ENCODE assay signal across 8 mouse cellular contexts in the genomic region with DNA sequence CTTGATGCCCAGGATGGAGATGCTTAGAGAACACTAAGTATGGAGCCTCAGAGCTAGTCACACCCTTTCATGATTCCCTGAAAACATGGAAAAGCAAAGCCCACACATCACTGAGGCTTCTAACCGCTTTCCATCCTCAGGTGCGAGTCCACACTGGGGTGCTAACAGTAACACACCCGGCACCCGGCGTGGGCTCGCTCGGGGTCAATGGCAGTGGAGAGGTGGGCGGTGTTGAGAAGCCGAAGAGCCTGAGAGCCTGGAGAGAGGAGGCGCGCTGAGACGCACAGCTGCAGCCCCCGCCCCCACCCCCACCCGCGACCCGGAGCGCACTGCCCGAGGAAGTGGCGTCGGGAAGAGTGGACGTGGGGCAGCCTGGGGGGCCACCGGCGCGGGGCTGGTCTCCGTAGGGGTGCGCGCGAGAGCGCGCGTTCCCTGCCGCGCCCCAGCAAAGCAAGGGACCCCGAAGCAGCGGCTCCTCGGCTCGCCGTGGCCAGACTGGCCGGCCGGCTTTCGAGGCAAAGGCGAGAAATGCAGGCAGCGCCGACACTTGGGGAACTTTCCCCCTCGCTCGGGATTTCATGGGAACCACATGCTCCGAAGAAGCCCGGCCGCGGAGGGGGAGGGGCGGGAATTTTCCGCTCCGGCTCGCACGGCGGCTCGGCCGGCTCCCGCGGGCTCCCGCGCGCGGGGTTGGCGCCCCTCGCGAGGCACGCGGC.
DNase-seq lines count a peak whose midpoint lies in the region; ATAC-seq lines count a peak whose summit lies in the region.

No protein-coding gene starts in this region.

- H3K27ac ChIP-seq in intestine, embryonic 15.5 days = peak overlapping the region; percentile 70
- H3K27ac ChIP-seq in liver, embryonic 13.5 days = no peak overlapping the region
- peak overlapping the region; percentile 97 for H3K27ac ChIP-seq in neural tube, embryonic 14.5 days (ENCODE audit: low read depth, low read length)

- H3K4me2 ChIP-seq in intestine, embryonic 15.5 days (replicated peaks) = peak overlapping the region; percentile 97
- H3K4me2 ChIP-seq in liver, embryonic 13.5 days = peak overlapping the region; percentile 76
- peak overlapping the region; percentile 69 for H3K4me2 ChIP-seq in neural tube, embryonic 14.5 days (ENCODE audit: low read depth, low read length)

- H3K36me3 ChIP-seq in intestine, embryonic 15.5 days = no peaks in the 10 kb centered on the region
- H3K36me3 ChIP-seq in liver, embryonic 13.5 days = no peaks in the 10 kb centered on the region
- H3K36me3 ChIP-seq in neural tube, embryonic 14.5 days (ENCODE audit: control insufficient read depth, insufficient read depth, low read length) = no peaks in the 10 kb centered on the region

- peak overlapping the region; percentile 58 for H3K9ac ChIP-seq in intestine, embryonic 15.5 days
- no peak overlapping the region for H3K9ac ChIP-seq in liver, embryonic 13.5 days
- peak overlapping the region; percentile 92 for H3K9ac ChIP-seq in neural tube, embryonic 14.5 days (replicated peaks; ENCODE audit: low read depth, low read length)

- peaks cover 38% of the 10 kb centered on the region for H3K27me3 ChIP-seq in intestine, embryonic 15.5 days (replicated peaks)
- peaks cover 84% of the 10 kb centered on the region for H3K27me3 ChIP-seq in liver, embryonic 13.5 days
- peaks cover 3% of the 10 kb centered on the region for H3K27me3 ChIP-seq in neural tube, embryonic 14.5 days (ENCODE audit: control insufficient read depth, insufficient read depth, low read length)

- no peaks in the 10 kb centered on the region for H3K9me3 ChIP-seq in intestine, embryonic 15.5 days
- H3K9me3 ChIP-seq in liver, embryonic 13.5 days (replicated peaks) = no peaks in the 10 kb centered on the region
- H3K9me3 ChIP-seq in neural tube, embryonic 14.5 days (ENCODE audit: control insufficient read depth, low read length) = no peaks in the 10 kb centered on the region

- WGBS in intestine, embryonic 15.5 days = under 1% methylated on average over 69 of the region's 69 CpGs
- WGBS in liver, embryonic 13.5 days (ENCODE audit: insufficient replicate concordance) = under 1% methylated on average over 64 of the region's 69 CpGs
- WGBS in neural tube, embryonic 14.5 days = under 1% methylated on average over 64 of the region's 69 CpGs

- DNase-seq in layer of hippocampus, postnatal 10 days (ENCODE audit: low spot score in 2 of 2) = peak; percentile 65 to 72
- no peak for DNase-seq in layer of hippocampus, adult 9-11 months
- peak; percentile 85 to 87 for DNase-seq in cerebellum, postnatal 10 days
- DNase-seq in gastrocnemius, adult 18-20 months (ENCODE audit: low spot score) = peak; percentile 27
- DNase-seq in liver, embryonic 13.5 days = no peak

- ATAC-seq in intestine, embryonic 15.5 days = peak; percentile 19; the same call in 1 of the 2 replicates
- no peak for ATAC-seq in liver, embryonic 13.5 days (ENCODE audit: low read depth)
- peak; percentile 23; the same call in 1 of the 2 replicates for ATAC-seq in neural tube, embryonic 14.5 days (ENCODE audit: low read depth)
- ATAC-seq in megakaryocyte-erythroid progenitor cell, adult 5-6 weeks (replicated peaks; ENCODE audit: low FRiP score, low TSS enrichment, poor library complexity, severe bottlenecking) = no peak

- H3K4me3 ChIP-seq in intestine, embryonic 15.5 days (replicated peaks) = peak overlapping the region; percentile 60
- H3K4me3 ChIP-seq in liver, embryonic 13.5 days (replicated peaks) = peak overlapping the region; percentile 60
- H3K4me3 ChIP-seq in neural tube, embryonic 14.5 days (ENCODE audit: low read depth, low read length) = peak overlapping the region; percentile 64

- peaks cover 9% of the 10 kb centered on the region for H3K4me1 ChIP-seq in intestine, embryonic 15.5 days (replicated peaks)
- H3K4me1 ChIP-seq in liver, embryonic 13.5 days (replicated peaks) = peaks cover 16% of the 10 kb centered on the region
- peaks cover 22% of the 10 kb centered on the region for H3K4me1 ChIP-seq in neural tube, embryonic 14.5 days (ENCODE audit: control insufficient read depth, insufficient read depth, low read length)

Comparison
In these comparisons a context has a peak if more than half of its experiments do, and no peak if none do; other contexts are left out.
1. DNase-seq: peak in layer of hippocampus, postnatal 10 days (2 of 2), cerebellum, postnatal 10 days (2 of 2) and gastrocnemius, adult 18-20 months (single experiment); none in layer of hippocampus, adult 9-11 months (single experiment) and liver, embryonic 13.5 days (single experiment).
2. ATAC-seq: peak in intestine, embryonic 15.5 days (single experiment) and neural tube, embryonic 14.5 days (single experiment); none in liver, embryonic 13.5 days (single experiment) and megakaryocyte-erythroid progenitor cell, adult 5-6 weeks (single experiment).
3. Peak in every context shown above with its lines, with median percentiles within 50 percentile points of each other: H3K4me2 ChIP-seq and H3K4me3 ChIP-seq.